Mouse (Mus musculus) liver, adult 2 months (tissue): ENCODE measurements around the gene Ambn.
"Not testable (repeated sequence)": the region's sequence is repeated elsewhere in the genome, so short reads cannot be mapped to it uniquely, and the experiment has no call there.

Experiments used
- CTCF ChIP-seq: fragments of 200-500 bp; IDR thresholded peaks from 2 replicates; pipeline ENCODE4 v1.5.1; 2011; ENCODE audit warnings: low read depth, low read length, control low read depth
- POLR2A ChIP-seq: fragments of 200-500 bp; IDR thresholded peaks from 2 replicates; pipeline ENCODE4 v1.6.1; 2011; ENCODE audit warnings: low read length, control low read depth; ENCODE audit not compliant: insufficient read depth; ENCODE audit errors: extremely low read depth

DNA sequence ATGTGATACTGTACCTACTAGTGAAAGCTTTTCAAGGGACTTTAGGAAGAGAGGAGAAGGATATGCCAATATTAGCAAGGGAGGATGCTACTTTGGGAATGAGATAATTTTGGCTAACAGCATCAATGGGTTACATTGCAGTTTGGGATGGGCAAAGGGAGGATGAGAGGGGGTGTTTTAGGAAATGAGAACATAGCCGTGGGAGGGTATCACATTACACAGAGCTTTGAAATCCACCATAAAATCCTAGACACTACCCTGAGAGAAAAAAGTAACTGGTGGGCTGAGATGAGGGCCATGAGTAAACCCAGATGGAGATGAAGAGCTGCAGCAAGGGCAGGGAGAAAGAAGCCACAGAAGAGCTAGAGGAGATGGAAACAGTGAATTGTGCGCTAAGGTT lies 30.9 kb upstream of the Ambn start:
- TF ChIP-seq POLR2A, CTCF: not testable (repeated sequence)
